Mouse (Mus musculus) ES-E14 (cell line): ENCODE measurements at regions not wholly inside any gene's neighbourhood (a gene's known extent, or its start where the extent isn't known, plus 50 kb on each side); places are given as distances from the start of the nearest gene placed in this dataset.

Experiments used
- DNase-seq: peaks from one replicate; pipeline ENCODE4 v3.0.0-alpha.2; 2013; ENCODE audit warnings: low read depth, low spot score
- H3K27ac ChIP-seq: 2 replicates; pipeline ENCODE4 v1.5.1; 2012; ENCODE audit warnings: low read depth, mild to moderate bottlenecking, low read length, moderate library complexity, mixed read lengths; ENCODE audit not compliant: poor library complexity, insufficient read depth, severe bottlenecking
- H3K36me3 ChIP-seq: 2 replicates; pipeline ENCODE4 v1.6.1; 2012; ENCODE audit warnings: mild to moderate bottlenecking, low read length, moderate library complexity, mixed read lengths; ENCODE audit not compliant: control insufficient read depth, poor library complexity, insufficient read depth, severe bottlenecking
- H3K4me1 ChIP-seq, 2 experiments: fragments of 150-350 bp in 1 of 2; sonication (generic) in 1 of 2; 2 replicates each; pipeline ENCODE4 v1.6.1; 2012; ENCODE audit warnings: low read length in 2 of 2, mild to moderate bottlenecking in 1 of 2, mixed read lengths in 1 of 2; ENCODE audit not compliant: control insufficient read depth in 2 of 2, insufficient read depth in 2 of 2, poor library complexity in 1 of 2
- H3K4me3 ChIP-seq, 2 experiments: fragments of 150-350 bp in 1 of 2; sonication (generic) in 1 of 2; 2 replicates each; pipeline ENCODE4 v1.5.1; 2012; ENCODE audit warnings: low read length in 2 of 2, low read depth in 1 of 2, mild to moderate bottlenecking in 1 of 2, mixed read lengths in 1 of 2; ENCODE audit not compliant: insufficient read depth in 1 of 2, poor library complexity in 1 of 2, severe bottlenecking in 1 of 2
- H3K9ac ChIP-seq: 2 replicates; pipeline ENCODE4 v1.6.1; 2012; ENCODE audit warnings: low read depth, mild to moderate bottlenecking, low read length, mixed read lengths; ENCODE audit not compliant: poor library complexity, insufficient read depth, severe bottlenecking
- H3K9me3 ChIP-seq: fragments of 150-350 bp; sonication (generic); 2 replicates; pipeline ENCODE4 v1.6.1; 2012; ENCODE audit warnings: low read depth, mild to moderate bottlenecking, low read length; ENCODE audit not compliant: control insufficient read depth, insufficient read depth
- CHD2 ChIP-seq: IDR thresholded peaks from 2 replicates; pipeline ENCODE4 v1.6.1; 2014; ENCODE audit warnings: mild to moderate bottlenecking, low read depth, low read length, inconsistent platforms
- HCFC1 ChIP-seq: IDR thresholded peaks from 2 replicates; pipeline ENCODE4 v1.6.1; 2012; ENCODE audit warnings: low read length, inconsistent platforms, borderline replicate concordance; ENCODE audit not compliant: insufficient read depth
- MAFK ChIP-seq: IDR thresholded peaks from 2 replicates; pipeline ENCODE4 v1.6.1; 2014; ENCODE audit warnings: mild to moderate bottlenecking, low read depth, low read length, inconsistent platforms; ENCODE audit not compliant: insufficient read depth
- ZC3H11A ChIP-seq: IDR thresholded peaks from 2 replicates; pipeline ENCODE4 v1.6.1; 2012; ENCODE audit warnings: low read depth, mild to moderate bottlenecking, inconsistent platforms, low read length, borderline replicate concordance
- ZNF384 ChIP-seq: IDR thresholded peaks from 2 replicates; pipeline ENCODE4 v1.6.1; 2012; ENCODE audit warnings: low read depth, low read length, inconsistent platforms
- in situ Hi-C, 2 experiments: fragments of 600-800 bp; cut with MboI; formaldehyde crosslinking; loops; one replicate each; pipeline ENCODE4 v1.15.1; 2025; ENCODE audit warnings: low sequenced_read_pairs in 2 of 2, inconsistent platforms in 1 of 2; ENCODE audit not compliant: unreplicated experiment in 2 of 2

GRCm38 (mm10) chr12:32486246-32486645, 107.7 kb downstream of the Ccdc71l start:
- Histone ChIP-seq H3K36me3 (no peaks in the 10 kb centered on the region), H3K9me3 (no peaks in the 10 kb centered on the region), H3K9ac (no peak overlapping the region), H3K27ac (no peak overlapping the region), H3K4me1 (no peaks in the 10 kb centered on the region), H3K4me3 (no peak overlapping the region)
- no peak for DNase-seq
- no peak for TF ChIP-seq CHD2
- no peak for TF ChIP-seq HCFC1
- TF ChIP-seq ZNF384, result no peak
- no peak for TF ChIP-seq ZC3H11A
- TF ChIP-seq MAFK, result no peak
- in situ Hi-C loops, result no loop called here

GRCm38 (mm10) chr12:32486729-32487128, 108.2 kb downstream of the Ccdc71l start:
- Histone ChIP-seq H3K4me3 (no peak overlapping the region), H3K9me3 (no peaks in the 10 kb centered on the region), H3K27ac (no peak overlapping the region), H3K4me1 (no peaks in the 10 kb centered on the region), H3K36me3 (no peaks in the 10 kb centered on the region), H3K9ac (no peak overlapping the region)
- TF ChIP-seq ZC3H11A (no peak), ZNF384 (no peak), MAFK (no peak), HCFC1 (no peak), CHD2 (no peak)
- in situ Hi-C loops, result no loop called here
- DNase-seq, result no peak

- H3K27ac ChIP-seq, result no peak overlapping the region
Observed at GRCm38 (mm10) chr12:32487883-32488577, 109.5 kb downstream of the Ccdc71l start.

GRCm38 (mm10) chr12:32488578-32488892, 110.0 kb downstream of the Ccdc71l start:
- in situ Hi-C loops, result no loop called here
- H3K36me3 ChIP-seq, result no peaks in the 10 kb centered on the region
- no peak overlapping the region for H3K27ac ChIP-seq
- no peaks in the 10 kb centered on the region for H3K9me3 ChIP-seq
- no peak for DNase-seq
- no peak overlapping the region for H3K4me3 ChIP-seq
- TF ChIP-seq ZC3H11A (no peak), HCFC1 (no peak), MAFK (no peak), ZNF384 (no peak), CHD2 (no peak)
- no peaks in the 10 kb centered on the region for H3K4me1 ChIP-seq
- H3K9ac ChIP-seq, result no peak overlapping the region

More at GRCm38 (mm10) chr12:32487883-32488577, 109.5 kb downstream of the Ccdc71l start:
- no peaks in the 10 kb centered on the region for H3K4me1 ChIP-seq
- no peak for DNase-seq
- H3K9ac ChIP-seq, result no peak overlapping the region
- no peaks in the 10 kb centered on the region for H3K36me3 ChIP-seq
- TF ChIP-seq MAFK, result no peak
- TF ChIP-seq CHD2, result no peak
- TF ChIP-seq ZC3H11A, result no peak
- TF ChIP-seq HCFC1, result no peak
- TF ChIP-seq ZNF384, result no peak
- no peak overlapping the region for H3K4me3 ChIP-seq
- in situ Hi-C loops, result no loop called here
- H3K9me3 ChIP-seq, result no peaks in the 10 kb centered on the region
